Mouse (Mus musculus) bone marrow macrophage, adult 2 months (primary cell): ENCODE measurements around the gene Zbtb34.

Experiments
- CTCF ChIP-seq: IDR thresholded peaks from 2 replicates; pipeline ENCODE4 v1.5.1; 2012; ENCODE audit warnings: low read depth, mild to moderate bottlenecking, low read length, moderate library complexity
- POLR2A ChIP-seq: IDR thresholded peaks from 2 replicates; pipeline ENCODE4 v1.6.1; 2012; ENCODE audit warnings: mild to moderate bottlenecking, low read depth, low read length, borderline replicate concordance

DNA sequence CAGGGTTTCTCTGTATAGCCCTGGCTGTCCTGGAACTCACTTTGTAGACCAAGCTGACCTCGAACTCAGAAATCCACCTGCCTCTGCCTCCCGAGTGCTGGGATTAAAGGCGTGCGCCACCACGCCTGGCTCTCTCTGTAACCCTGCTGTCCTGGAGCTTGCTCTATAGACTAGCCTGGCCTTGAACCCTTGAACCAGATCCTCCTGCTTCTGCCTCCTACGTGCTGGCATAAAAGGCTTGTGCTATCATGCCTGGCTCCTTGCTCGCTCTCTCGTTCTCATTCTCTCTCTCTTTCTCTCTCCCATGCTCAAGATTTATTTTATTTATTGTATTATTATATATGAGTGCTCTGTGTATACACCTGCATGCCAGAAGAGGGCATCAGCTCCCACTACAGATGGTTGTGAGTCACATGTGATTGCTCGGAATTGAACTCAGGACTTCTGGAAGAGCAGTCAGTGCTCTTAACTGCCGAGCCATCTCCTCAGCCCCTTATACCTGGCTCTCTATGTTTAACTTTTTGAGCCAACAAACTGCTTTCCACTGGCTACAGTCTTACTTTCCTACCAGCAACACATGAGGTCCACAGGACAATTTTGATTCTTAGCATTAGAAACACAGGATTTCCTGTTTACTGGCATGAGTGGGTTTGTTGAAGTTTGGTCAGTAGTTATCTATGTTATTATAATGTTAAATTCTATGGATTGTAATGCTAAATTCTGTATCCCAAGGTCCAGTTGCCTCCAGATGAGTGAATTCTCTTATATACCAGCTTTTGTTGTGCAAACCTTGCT lies 47.0 kb upstream of the Zbtb34 start:
- TF ChIP-seq CTCF, result no peak
- no peak for TF ChIP-seq POLR2A
